18 mouse cellular contexts compared by ENCODE assay signal in the genomic region with DNA sequence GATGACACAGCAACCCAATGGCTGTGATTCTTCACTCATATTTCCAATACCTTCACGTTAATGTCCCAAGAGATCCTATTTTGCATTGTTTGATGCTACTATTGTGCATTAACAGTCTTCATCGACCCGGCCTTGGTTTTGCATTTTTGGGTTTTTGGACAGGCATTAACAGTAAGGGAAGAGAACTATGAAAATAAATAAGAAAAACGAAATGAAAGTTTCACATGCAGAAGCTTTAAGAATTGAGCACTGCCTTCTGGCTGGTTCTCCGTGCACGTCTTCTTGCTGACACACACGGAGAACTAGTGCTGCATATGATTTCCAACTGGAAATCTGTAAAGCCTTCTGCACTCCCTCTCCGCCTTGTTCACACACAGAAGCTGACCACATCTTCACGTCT.
A peak's percentile ranks its signal among the peaks of the same experiment; 100 is the strongest.
DNase-seq lines count a peak whose midpoint lies in the region; TF ChIP-seq lines count a peak whose summit lies in the region.
"Had no signal": no experiment of that assay in that cellular context is flagged by ENCODE, and none has a peak within 500 bp of the region (broad histone marks: within the 10 kb centered on the region; RNA-seq: fewer than 3 reads in every experiment).

No protein-coding gene starts in this region.

- H3K9ac ChIP-seq in CH12.LX (ENCODE audit: insufficient read depth, low read depth) = no peak overlapping the region
- H3K9ac ChIP-seq: embryonic facial prominence, embryonic 13.5 days; forebrain, embryonic 12.5 days; heart, embryonic 15.5 days; hindbrain, embryonic 14.5 days had no signal

- H3K9me3 ChIP-seq in CH12.LX (replicated peaks; ENCODE audit: low read length) = no peaks in the 10 kb centered on the region
- no peaks in the 10 kb centered on the region for H3K9me3 ChIP-seq in embryonic facial prominence, embryonic 10.5 days
- H3K9me3 ChIP-seq: embryonic facial prominence, embryonic 13.5 days; forebrain, embryonic 12.5 days had no signal

- peaks cover 14% of the 10 kb centered on the region; the same call in 1 of the 2 replicates for H3K4me1 ChIP-seq in cerebellum, adult 2 months (ENCODE audit: control insufficient read depth, insufficient read depth, low read length)
- H3K4me1 ChIP-seq in CH12.LX (ENCODE audit: control insufficient read depth in 1 of 2, insufficient read depth in 2 of 2) = no peaks in the 10 kb centered on the region
- peaks cover 3% of the 10 kb centered on the region; the same call in 1 of the 2 replicates for H3K4me1 ChIP-seq in embryonic facial prominence, embryonic 10.5 days
- H3K4me1 ChIP-seq: embryonic facial prominence, embryonic 13.5 days; forebrain, embryonic 12.5 days; heart, embryonic 15.5 days had no signal

- H3K4me2 ChIP-seq in CH12.LX (ENCODE audit: insufficient read depth, low read depth, poor library complexity, severe bottlenecking) = peak overlapping the region; percentile 36; the same call in 1 of the 2 replicates
- H3K4me2 ChIP-seq: embryonic facial prominence, embryonic 13.5 days; forebrain, embryonic 12.5 days; heart, embryonic 11.5 days; heart, embryonic 15.5 days; hindbrain, embryonic 14.5 days had no signal

- TF ChIP-seq POLR2A in cerebellum, adult 2 months (IDR thresholded peaks at IDR 0.05; ENCODE audit: borderline replicate concordance, insufficient read depth, low read length) = peak; percentile 25; the same call in 1 of the 2 replicates
- TF ChIP-seq POLR2A in CH12.LX (IDR thresholded peaks at IDR 0.05; ENCODE audit: low read depth, low read length) = no peak

- no peak overlapping the region for H3K4me3 ChIP-seq in cerebellum, adult 2 months (replicated peaks; ENCODE audit: insufficient read depth, low read depth, low read length)
- no peak overlapping the region for H3K4me3 ChIP-seq in CH12.LX (replicated peaks in 1 of 3; ENCODE audit: low read depth in 2 of 3, low read length in 2 of 3, poor library complexity in 1 of 3)
- no peak overlapping the region for H3K4me3 ChIP-seq in embryonic facial prominence, embryonic 10.5 days
- H3K4me3 ChIP-seq: embryonic facial prominence, embryonic 13.5 days; forebrain, embryonic 12.5 days; heart, adult 2 months; heart, embryonic 15.5 days had no signal

- H3K79me2 ChIP-seq in CH12.LX (replicated peaks; ENCODE audit: control insufficient read depth, extremely low read depth, insufficient read depth, poor library complexity, severe bottlenecking) = no peaks in the 10 kb centered on the region

- no peak for TF ChIP-seq RAD21 in CH12.LX (IDR thresholded peaks at IDR 0.05; ENCODE audit: low read depth, low read length)

- 18% methylated on average over 9 of the region's 9 CpGs for WGBS in cerebellum, adult 2 months
- WGBS in embryonic facial prominence, embryonic 10.5 days = 84% methylated on average over 9 of the region's 9 CpGs

- TF ChIP-seq CTCF in cerebellum, adult 2 months (IDR thresholded peaks at IDR 0.05; ENCODE audit: borderline replicate concordance, insufficient read depth, low read depth, low read length) = no peak
- no peak for TF ChIP-seq CTCF in CH12.LX (conservative IDR thresholded peaks at IDR 0.05 in 1 of 2, IDR thresholded peaks at IDR 0.05 in 1 of 2; ENCODE audit: low read depth in 2 of 2, low read length in 2 of 2)

- no peak for TF ChIP-seq EP300 in CH12.LX (IDR thresholded peaks at IDR 0.05; ENCODE audit: low read length)

- dilution Hi-C loops in CH12.LX (cut with MboI; ENCODE audit: extremely low pct_ligation_motif_present, extremely low pct_unique_long_range_greater_than_20kb, low sequenced_read_pairs) = no loop called here

- in situ Hi-C loops in CH12.LX (cut with MboI; ENCODE audit: low pct_ligation_motif_present, low pct_unique_long_range_greater_than_20kb, low sequenced_read_pairs) = no loop called here

- no peaks in the 10 kb centered on the region for H3K36me3 ChIP-seq in CH12.LX (replicated peaks in 1 of 2; ENCODE audit: control insufficient read depth in 1 of 2, insufficient read depth in 1 of 2, low read length in 1 of 2)
- H3K36me3 ChIP-seq in embryonic facial prominence, embryonic 10.5 days (replicated peaks) = no peaks in the 10 kb centered on the region
- H3K36me3 ChIP-seq: embryonic facial prominence, embryonic 13.5 days; forebrain, embryonic 12.5 days; heart, embryonic 15.5 days had no signal

- DNase-seq in cerebellum, adult 2 months = peak; percentile 39 to 47
- no peak for DNase-seq in cerebellum, postnatal 4 days (ENCODE audit: low spot score in 2 of 2)
- no peak for DNase-seq in CH12.LX (ENCODE audit: extremely low read depth)
- peak; percentile 43 for DNase-seq in cerebellum, adult 8-10 months
- peak; percentile 29 to 60 for DNase-seq in cerebellum, postnatal 14 days
- no peak for DNase-seq in embryonic facial prominence, embryonic 10.5 days (ENCODE audit: low spot score)
- no peak for DNase-seq in thymus, postnatal 14 days
- DNase-seq: adrenal gland, adult 2 months; adrenal gland, postnatal 25 days; gastrocnemius, postnatal 14 days; heart, adult 2 months; heart, postnatal 14 days; kidney, adult 2 months had no signal

- H3K27ac ChIP-seq in cerebellum, adult 2 months (ENCODE audit: insufficient read depth, low read length) = peak overlapping the region; percentile 90; the same call in 1 of the 2 replicates
- no peak overlapping the region for H3K27ac ChIP-seq in CH12.LX (ENCODE audit: insufficient read depth, low read depth)
- no peak overlapping the region for H3K27ac ChIP-seq in embryonic facial prominence, embryonic 10.5 days (replicated peaks)
- H3K27ac ChIP-seq: embryonic facial prominence, embryonic 13.5 days; forebrain, embryonic 12.5 days; heart, adult 2 months; heart, embryonic 15.5 days; hindbrain, embryonic 14.5 days had no signal

- H3K27me3 ChIP-seq in cerebellum, adult 2 months (ENCODE audit: control insufficient read depth, insufficient read depth, low read length) = no peaks in the 10 kb centered on the region
- H3K27me3 ChIP-seq in CH12.LX (replicated peaks) = no peaks in the 10 kb centered on the region
- no peaks in the 10 kb centered on the region for H3K27me3 ChIP-seq in embryonic facial prominence, embryonic 10.5 days (replicated peaks; ENCODE audit: low read depth, poor library complexity, severe bottlenecking)
- H3K27me3 ChIP-seq: embryonic facial prominence, embryonic 13.5 days; forebrain, embryonic 12.5 days; heart, embryonic 15.5 days had no signal

TF ChIP-seq in CH12.LX, 34 proteins besides CTCF, POLR2A, EP300 and RAD21:
- TF ChIP-seq ZKSCAN1 (IDR thresholded peaks at IDR 0.05; ENCODE audit: borderline replicate concordance, low read depth, low read length) (no peak), ZMIZ1 (IDR thresholded peaks at IDR 0.05; ENCODE audit: low read depth, low read length) (no peak), CHD1 (IDR thresholded peaks at IDR 0.05; ENCODE audit: low read depth, low read length) (no peak), E2F4 (IDR thresholded peaks at IDR 0.05; ENCODE audit: insufficient replicate concordance, low read depth, low read length) (no peak), TBP (conservative IDR thresholded peaks at IDR 0.05; ENCODE audit: low read depth, low read length) (no peak), JUND (conservative IDR thresholded peaks at IDR 0.05; ENCODE audit: low read depth, low read length) (no peak), POLR2AphosphoS2 (IDR thresholded peaks at IDR 0.05; ENCODE audit: low read depth, low read length) (no peak), UBTF (IDR thresholded peaks at IDR 0.05; ENCODE audit: low read depth, low read length) (no peak), IRF4 (IDR thresholded peaks at IDR 0.05; ENCODE audit: low read depth, low read length) (no peak), KAT2A (IDR thresholded peaks at IDR 0.05; ENCODE audit: insufficient replicate concordance, low read length) (no peak), NELFE (IDR thresholded peaks at IDR 0.05; ENCODE audit: low read depth, low read length) (no peak), USF1 (IDR thresholded peaks at IDR 0.05; ENCODE audit: low read depth, low read length) (no peak)

Comparison
In these comparisons a context has a peak if more than half of its experiments do, and no peak if none do; other contexts are left out.
1. DNase-seq: peak in cerebellum, adult 2 months (2 of 2), cerebellum, adult 8-10 months (single experiment) and cerebellum, postnatal 14 days (2 of 2); none in cerebellum, postnatal 4 days (0 of 2), CH12.LX (single experiment), embryonic facial prominence, embryonic 10.5 days (single experiment) and thymus, postnatal 14 days (single experiment).